Mouse (Mus musculus) liver, embryonic 13.5 days (tissue): ENCODE measurements at regions not wholly inside any gene's neighbourhood (a gene's known extent, or its start where the extent isn't known, plus 50 kb on each side); places are given as distances from the start of the nearest gene placed in this dataset.
"Not testable (repeated sequence)": the region's sequence is repeated elsewhere in the genome, so short reads cannot be mapped to it uniquely, and the experiment has no call there.

Experiments used
- ATAC-seq: fragments of 200-750 bp; cut with Nextera tagmentation; 2 replicates; pipeline ENCODE4 v1.8.0; 2017; ENCODE audit warnings: low read depth, mild to moderate bottlenecking, moderate number of reproducible peaks, moderate library complexity
- DNase-seq: peaks from one replicate; pipeline ENCODE4 v3.0.0; 2022
- H3K27ac ChIP-seq: fragments of 300-500 bp; sonication (generic); 2 replicates; pipeline ENCODE4 v1.5.1; 2015; ENCODE audit warnings: moderate library complexity, mild to moderate bottlenecking, inconsistent platforms
- H3K27me3 ChIP-seq: fragments of 300-500 bp; sonication (generic); 2 replicates; pipeline ENCODE4 v1.6.1; 2015; ENCODE audit warnings: mild to moderate bottlenecking, inconsistent platforms
- H3K36me3 ChIP-seq: fragments of 300-500 bp; sonication (generic); 2 replicates; pipeline ENCODE4 v1.6.1; 2015; ENCODE audit warnings: mild to moderate bottlenecking, inconsistent platforms
- H3K4me1 ChIP-seq: fragments of 300-500 bp; sonication (generic); replicated peaks from 2 replicates; pipeline ENCODE4 v1.6.1; 2015; ENCODE audit warnings: inconsistent platforms
- H3K4me2 ChIP-seq: fragments of 300-500 bp; sonication (generic); 2 replicates; pipeline ENCODE4 v1.6.1; 2015; ENCODE audit warnings: inconsistent platforms, mild to moderate bottlenecking, moderate library complexity
- H3K4me3 ChIP-seq: fragments of 300-500 bp; sonication (generic); replicated peaks from 2 replicates; pipeline ENCODE4 v1.5.1; 2015; ENCODE audit warnings: mild to moderate bottlenecking, inconsistent platforms
- H3K9ac ChIP-seq: fragments of 300-500 bp; sonication (generic); 2 replicates; pipeline ENCODE4 v1.6.1; 2015; ENCODE audit warnings: mild to moderate bottlenecking, inconsistent platforms
- H3K9me3 ChIP-seq: fragments of 300-500 bp; sonication (generic); replicated peaks from 2 replicates; pipeline ENCODE4 v1.6.1; 2016; ENCODE audit warnings: inconsistent platforms
- WGBS: fragments of 180-500 bp; shearing (Covaris S2); methylation state at CpG from one replicate; pipeline ENCODE4 v1.1.7; 2015; ENCODE audit not compliant: insufficient replicate concordance; 5-methylcytosine and 5-hydroxymethylcytosine counted together

GRCm38 (mm10) chr2:171586853-171587220, 456.4 kb downstream of the Cbln4 start:
- no peak overlapping the region for H3K4me2 ChIP-seq
- no peak overlapping the region for H3K4me3 ChIP-seq
- H3K27me3 ChIP-seq, result no peaks in the 10 kb centered on the region
- 81% methylated on average over 4 of the region's 4 CpGs for WGBS
- H3K9me3 ChIP-seq, result no peaks in the 10 kb centered on the region
- H3K9ac ChIP-seq, result no peak overlapping the region
- no peaks in the 10 kb centered on the region for H3K36me3 ChIP-seq
- no peaks in the 10 kb centered on the region for H3K4me1 ChIP-seq
- DNase-seq, result no peak
- ATAC-seq, result no peak
- no peak overlapping the region for H3K27ac ChIP-seq

- no peak for DNase-seq
- H3K36me3 ChIP-seq, result no peaks in the 10 kb centered on the region
Observed at GRCm38 (mm10) chr2:171586217-171586852, 456.9 kb downstream of the Cbln4 start.

GRCm38 (mm10) chr2:171574360-171574759, 468.9 kb downstream of the Cbln4 start:
- Histone ChIP-seq H3K4me3 (no peak overlapping the region), H3K4me2 (no peak overlapping the region), H3K9me3 (peaks cover 7% of the 10 kb centered on the region; the same call in 1 of the 2 replicates), H3K9ac (no peak overlapping the region), H3K4me1 (no peaks in the 10 kb centered on the region), H3K27ac (no peak overlapping the region), H3K36me3 (no peaks in the 10 kb centered on the region), H3K27me3 (no peaks in the 10 kb centered on the region)
- no peak for DNase-seq
- no peak for ATAC-seq
- 35% methylated on average over 3 of the region's 3 CpGs for whole genome bisulfite sequencing

More at GRCm38 (mm10) chr2:171586217-171586852, 456.9 kb downstream of the Cbln4 start:
- Histone ChIP-seq H3K27ac (no peak overlapping the region), H3K4me1 (no peaks in the 10 kb centered on the region), H3K27me3 (no peaks in the 10 kb centered on the region), H3K4me2 (no peak overlapping the region), H3K4me3 (no peak overlapping the region), H3K9me3 (no peaks in the 10 kb centered on the region), H3K9ac (no peak overlapping the region)
- ATAC-seq, result no peak
- 85% methylated on average over 6 of the region's 6 CpGs for WGBS

- DNase-seq, result no peak
- ATAC-seq, result no peak
- H3K4me1 ChIP-seq, result no peaks in the 10 kb centered on the region
- no peak overlapping the region for H3K27ac ChIP-seq
- 84% methylated on average over 5 of the region's 5 CpGs for WGBS
- H3K9ac ChIP-seq, result no peak overlapping the region
- H3K9me3 ChIP-seq, result 0 out of 2 replicates have a peak, but pooled peaks cover 6% of the 10 kb centered on the region
- H3K4me2 ChIP-seq, result no peak overlapping the region
- no peaks in the 10 kb centered on the region for H3K27me3 ChIP-seq
- no peak overlapping the region for H3K4me3 ChIP-seq
- H3K36me3 ChIP-seq, result no peaks in the 10 kb centered on the region
Observed at GRCm38 (mm10) chr2:171562656-171563055, 480.6 kb downstream of the Cbln4 start.

- ATAC-seq, H3K9me3 ChIP-seq, H3K27me3 ChIP-seq, H3K9ac ChIP-seq, H3K4me1 ChIP-seq, H3K4me2 ChIP-seq, H3K36me3 ChIP-seq, DNase-seq, H3K4me3 ChIP-seq, H3K27ac ChIP-seq: not testable (repeated sequence)
- WGBS, result 63% methylated on average over 18 of the region's 18 CpGs
Observed at GRCm38 (mm10) chr2:171542768-171543167, 500.5 kb downstream of the Cbln4 start.

- ATAC-seq, result no peak
- no peak for DNase-seq
Observed at GRCm38 (mm10) chr2:171514876-171515275, 528.4 kb downstream of the Cbln4 start.

GRCm38 (mm10) chr2:171496620-171497019, 546.6 kb downstream of the Cbln4 start:
- Histone ChIP-seq H3K4me2 (no peak overlapping the region), H3K9me3 (no peaks in the 10 kb centered on the region), H3K36me3 (no peaks in the 10 kb centered on the region), H3K4me1 (no peaks in the 10 kb centered on the region), H3K9ac (no peak overlapping the region), H3K27me3 (no peaks in the 10 kb centered on the region), H3K4me3 (no peak overlapping the region), H3K27ac (no peak overlapping the region)
- DNase-seq (no peak), ATAC-seq (no peak)
- 56% methylated on average over 4 of the region's 4 CpGs for WGBS

More at GRCm38 (mm10) chr2:171514876-171515275, 528.4 kb downstream of the Cbln4 start:
- no peak overlapping the region for H3K9ac ChIP-seq
- WGBS, result 80% methylated on average over 5 of the region's 5 CpGs
- no peak overlapping the region for H3K4me2 ChIP-seq
- no peaks in the 10 kb centered on the region for H3K4me1 ChIP-seq
- H3K27ac ChIP-seq, result no peak overlapping the region
- no peaks in the 10 kb centered on the region for H3K36me3 ChIP-seq
- no peak overlapping the region for H3K4me3 ChIP-seq
- H3K9me3 ChIP-seq, result 0 out of 2 replicates have a peak, but pooled peaks cover 3% of the 10 kb centered on the region
- H3K27me3 ChIP-seq, result no peaks in the 10 kb centered on the region

- Histone ChIP-seq H3K9ac (no peak overlapping the region), H3K36me3 (no peaks in the 10 kb centered on the region), H3K4me2 (no peak overlapping the region), H3K4me3 (no peak overlapping the region), H3K27me3 (no peaks in the 10 kb centered on the region), H3K27ac (no peak overlapping the region), H3K9me3 (no peaks in the 10 kb centered on the region), H3K4me1 (no peaks in the 10 kb centered on the region)
- ATAC-seq (no peak), DNase-seq (peak; percentile 3)
- 25% methylated on average over 12 of the region's 12 CpGs for WGBS
Observed at GRCm38 (mm10) chr2:171493741-171494140, 549.5 kb downstream of the Cbln4 start.

GRCm38 (mm10) chr2:171487284-171487683, 556.0 kb downstream of the Cbln4 start:
- Histone ChIP-seq H3K36me3 (no peaks in the 10 kb centered on the region), H3K4me1 (no peaks in the 10 kb centered on the region), H3K4me3 (no peak overlapping the region), H3K9ac (no peak overlapping the region), H3K27ac (no peak overlapping the region), H3K9me3 (no peaks in the 10 kb centered on the region), H3K27me3 (no peaks in the 10 kb centered on the region), H3K4me2 (no peak overlapping the region)
- 80% methylated on average over 2 of the region's 2 CpGs for WGBS
- no peak for ATAC-seq
- DNase-seq, result no peak

- 67% methylated on average over 9 of the region's 9 CpGs for WGBS
Observed at GRCm38 (mm10) chr2:171453241-171453640, 590.0 kb downstream of the Cbln4 start.

GRCm38 (mm10) chr2:171406057-171406456, 637.2 kb downstream of the Cbln4 start:
- ATAC-seq (no peak), DNase-seq (no peak)
- H3K4me2 ChIP-seq, result no peak overlapping the region
- H3K9ac ChIP-seq, result no peak overlapping the region
- 66% methylated on average over 2 of the region's 2 CpGs for whole genome bisulfite sequencing
- no peaks in the 10 kb centered on the region for H3K36me3 ChIP-seq
- no peak overlapping the region for H3K4me3 ChIP-seq
- no peaks in the 10 kb centered on the region for H3K27me3 ChIP-seq
- no peaks in the 10 kb centered on the region for H3K4me1 ChIP-seq
- H3K27ac ChIP-seq, result no peak overlapping the region
- no peaks in the 10 kb centered on the region; the same call in 1 of the 2 replicates for H3K9me3 ChIP-seq

More at GRCm38 (mm10) chr2:171453241-171453640, 590.0 kb downstream of the Cbln4 start:
- Histone ChIP-seq H3K9me3 (0 out of 2 replicates have a peak, but pooled peaks cover 8% of the 10 kb centered on the region), H3K27ac (no peak overlapping the region), H3K4me3 (no peak overlapping the region), H3K4me1 (no peaks in the 10 kb centered on the region), H3K4me2 (no peak overlapping the region), H3K9ac (no peak overlapping the region), H3K36me3 (no peaks in the 10 kb centered on the region), H3K27me3 (no peaks in the 10 kb centered on the region)
- DNase-seq, result no peak
- ATAC-seq, result no peak

GRCm38 (mm10) chr2:171388936-171389335, 654.3 kb downstream of the Cbln4 start:
- no peak overlapping the region for H3K4me2 ChIP-seq
- ATAC-seq (no peak), DNase-seq (no peak)
- no peaks in the 10 kb centered on the region for H3K4me1 ChIP-seq
- no peaks in the 10 kb centered on the region for H3K27me3 ChIP-seq
- H3K36me3 ChIP-seq, result no peaks in the 10 kb centered on the region
- no peak overlapping the region for H3K4me3 ChIP-seq
- H3K9ac ChIP-seq, result no peak overlapping the region
- peaks cover 11% of the 10 kb centered on the region; the same call in 1 of the 2 replicates for H3K9me3 ChIP-seq
- H3K27ac ChIP-seq, result no peak overlapping the region
- 76% methylated on average over 1 of the region's 1 CpGs for WGBS
